Mouse (Mus musculus): ENCODE results near the gene Akap12.

The Akap12 gene

GRCm38 (mm10) chr10:4266041-4266930, at the start of gene Akap12:
Gene Akap12 (plus strand): TSS chr10:4266380.
- no peak for DNase-seq (ENCODE audit: low spot score)

GRCm38 (mm10) chr10:4230563-4231359, 35.4 kb upstream of the Akap12 start:
- no peak for DNase-seq (ENCODE audit: low spot score)

GRCm38 (mm10) chr10:4233102-4233501, 33.1 kb upstream of the Akap12 start:
- no peak for DNase-seq (ENCODE audit: low spot score)

- no peak for DNase-seq (ENCODE audit: low spot score)
These were observed 26.2 kb upstream of the Akap12 start for GRCm38 (mm10) chr10:4239794-4240574.

- no peak for DNase-seq (ENCODE audit: low spot score)
These were observed 22.4 kb upstream of the Akap12 start for GRCm38 (mm10) chr10:4243591-4244300.

GRCm38 (mm10) chr10:4245812-4246211, 20.4 kb upstream of the Akap12 start:
- no peak for DNase-seq (ENCODE audit: low spot score)

- DNase-seq (ENCODE audit: low spot score), result no peak
These were observed 19.8 kb upstream of the Akap12 start for GRCm38 (mm10) chr10:4246407-4246806.

- no peak for DNase-seq (ENCODE audit: low spot score)
These were observed 16.8 kb upstream of the Akap12 start for GRCm38 (mm10) chr10:4249235-4249845.

GRCm38 (mm10) chr10:4250681-4251080, 15.5 kb upstream of the Akap12 start:
- no peak for DNase-seq (ENCODE audit: low spot score)

GRCm38 (mm10) chr10:4253613-4254012, 12.6 kb upstream of the Akap12 start:
- no peak for DNase-seq (ENCODE audit: low spot score)

GRCm38 (mm10) chr10:4254459-4254858, 11.7 kb upstream of the Akap12 start:
- no peak for DNase-seq (ENCODE audit: low spot score)

- no peak for DNase-seq (ENCODE audit: low spot score)
These were observed 5.3 kb upstream of the Akap12 start for GRCm38 (mm10) chr10:4260925-4261324.

- no peak for DNase-seq (ENCODE audit: low spot score)
These were observed 4.7 kb upstream of the Akap12 start for GRCm38 (mm10) chr10:4261359-4261952.

GRCm38 (mm10) chr10:4265641-4266040, 539 bp upstream of the Akap12 start:
- no peak for DNase-seq (ENCODE audit: low spot score)

- DNase-seq (ENCODE audit: low spot score), result no peak
These were observed 741 bp downstream of the Akap12 start for GRCm38 (mm10) chr10:4266931-4267310.

- no peak for DNase-seq (ENCODE audit: low spot score)
These were observed 1.3 kb downstream of the Akap12 start for GRCm38 (mm10) chr10:4267481-4267880.

- DNase-seq (ENCODE audit: low spot score), result no peak
These were observed 2.0 kb downstream of the Akap12 start for GRCm38 (mm10) chr10:4268140-4268539.

GRCm38 (mm10) chr10:4275572-4275971, 9.4 kb downstream of the Akap12 start:
- DNase-seq (ENCODE audit: low spot score), result no peak

GRCm38 (mm10) chr10:4276081-4276480, 9.9 kb downstream of the Akap12 start:
- no peak for DNase-seq (ENCODE audit: low spot score)

GRCm38 (mm10) chr10:4278041-4278440, 11.9 kb downstream of the Akap12 start:
- DNase-seq (ENCODE audit: low spot score), result no peak

GRCm38 (mm10) chr10:4282395-4282794, 16.2 kb downstream of the Akap12 start:
- no peak for DNase-seq (ENCODE audit: low spot score)

All from layer of hippocampus, adult 9-10 months (tissue).